Mouse (Mus musculus): ENCODE results near the gene Rgl2.
A peak's percentile ranks its signal among the peaks of the same experiment; 100 is the strongest.

The Rgl2 gene

GRCm38 (mm10) chr17:33908331-33909076, 20.8 kb upstream of the Rgl2 start:
- DNase-seq (ENCODE audit: low spot score), result peak; percentile 45

DNA sequence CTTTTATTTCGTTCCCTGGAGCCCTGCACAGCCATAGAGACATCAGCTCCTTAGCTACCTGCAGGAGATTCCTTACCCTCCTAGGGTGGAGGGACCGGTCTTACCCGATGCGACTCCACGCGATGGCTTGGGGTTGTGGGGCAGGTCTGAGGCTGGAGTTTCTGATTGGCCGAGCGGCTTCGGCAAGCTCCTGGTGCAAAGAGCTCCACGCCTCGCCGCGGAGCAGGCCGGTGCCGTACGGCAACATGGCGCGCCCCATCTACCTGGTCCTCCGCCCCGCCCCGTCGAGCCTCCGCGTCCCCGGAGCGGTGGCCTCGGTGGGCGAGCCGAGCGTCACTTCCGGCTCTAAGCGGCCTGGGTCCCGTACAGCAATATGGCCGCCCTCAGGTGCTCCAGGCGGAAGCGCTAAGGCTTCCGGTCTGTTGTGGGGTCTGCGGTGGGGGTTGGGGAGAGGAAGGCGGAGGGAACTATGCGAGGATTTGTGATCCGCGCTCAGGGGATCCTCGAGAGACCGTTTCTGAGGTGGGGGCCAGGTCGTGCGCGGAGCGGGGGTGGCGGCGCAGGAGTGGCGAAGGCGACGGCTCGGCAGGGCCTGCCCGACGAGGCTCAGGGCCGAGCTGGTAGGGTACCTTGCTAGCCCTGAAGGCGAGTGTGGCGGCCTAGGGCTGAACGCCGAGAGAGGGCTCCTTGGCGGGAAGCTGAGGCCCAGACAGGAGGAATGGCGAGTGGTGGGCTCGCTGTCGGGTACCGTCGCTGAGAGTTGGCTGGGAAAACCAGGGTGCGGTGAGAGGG, 20.1 kb upstream of the Rgl2 start, which contains the start of gene Daxx:
TSS of gene Daxx (plus strand) at position 338 of the 792 bp plus-strand sequence.
- DNase-seq (ENCODE audit: low spot score), result peak; percentile 98

GRCm38 (mm10) chr17:33909869-33910250, 19.5 kb upstream of the Rgl2 start:
- DNase-seq (ENCODE audit: low spot score), result no peak

DNA sequence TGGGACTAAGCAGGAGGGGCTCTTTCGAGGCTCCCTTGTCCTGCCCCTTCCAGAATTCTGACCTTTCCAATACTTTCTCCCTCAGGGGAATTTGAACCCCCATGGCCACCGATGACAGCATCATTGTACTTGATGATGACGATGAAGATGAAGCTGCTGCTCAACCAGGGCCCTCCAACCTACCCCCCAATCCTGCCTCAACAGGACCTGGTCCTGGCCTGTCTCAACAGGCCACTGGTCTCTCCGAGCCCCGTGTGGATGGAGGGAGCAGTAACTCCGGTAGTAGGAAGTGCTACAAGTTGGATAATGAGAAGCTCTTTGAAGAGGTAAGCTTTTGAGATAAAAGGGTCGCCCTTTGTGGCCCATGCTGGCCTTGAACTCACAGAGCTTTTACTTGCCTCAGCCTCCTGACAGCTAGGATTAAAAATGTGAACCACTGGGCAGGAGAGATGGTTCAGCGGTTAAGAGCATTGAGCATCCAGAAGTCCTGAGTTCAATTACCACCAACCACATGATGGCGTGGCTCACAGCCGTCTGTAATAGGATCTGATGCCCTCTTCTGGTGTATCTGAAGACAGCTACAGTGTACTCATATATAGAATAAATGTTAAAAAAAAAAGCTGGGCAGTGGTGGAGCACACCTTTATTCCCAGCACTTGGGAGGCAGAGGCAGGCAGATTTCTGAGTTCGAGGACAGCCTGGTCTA, 18.8 kb upstream of the Rgl2 start:
- DNase-seq (ENCODE audit: low spot score), result no peak

- DNase-seq (ENCODE audit: low spot score), result no peak
Observed at GRCm38 (mm10) chr17:33911052-33911812, 18.1 kb upstream of the Rgl2 start.

- no peak for DNase-seq (ENCODE audit: low spot score)
Observed at GRCm38 (mm10) chr17:33911813-33912414, 17.4 kb upstream of the Rgl2 start.

- no peak for DNase-seq (ENCODE audit: low spot score)
Observed at GRCm38 (mm10) chr17:33913264-33913663, 16.1 kb upstream of the Rgl2 start.

DNA sequence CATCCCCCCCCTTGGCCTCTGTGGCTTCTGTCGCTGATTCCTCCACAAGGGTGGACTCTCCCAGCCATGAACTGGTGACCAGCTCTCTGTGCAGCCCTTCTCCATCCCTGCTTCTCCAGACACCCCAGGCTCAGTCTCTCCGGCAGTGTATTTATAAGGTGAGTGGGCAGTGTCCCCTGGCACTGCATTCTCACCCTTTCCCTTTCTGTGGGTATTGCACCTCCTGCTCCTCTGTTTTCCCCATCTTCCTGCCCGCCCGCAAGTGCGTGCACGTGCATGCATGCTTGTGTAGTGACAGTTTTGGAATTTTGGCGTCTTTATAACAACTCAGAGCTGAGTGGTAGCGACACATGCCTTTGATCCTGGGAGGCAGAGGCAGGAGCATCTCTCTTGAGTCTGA, 15.4 kb upstream of the Rgl2 start:
- no peak for DNase-seq (ENCODE audit: low spot score)

DNA sequence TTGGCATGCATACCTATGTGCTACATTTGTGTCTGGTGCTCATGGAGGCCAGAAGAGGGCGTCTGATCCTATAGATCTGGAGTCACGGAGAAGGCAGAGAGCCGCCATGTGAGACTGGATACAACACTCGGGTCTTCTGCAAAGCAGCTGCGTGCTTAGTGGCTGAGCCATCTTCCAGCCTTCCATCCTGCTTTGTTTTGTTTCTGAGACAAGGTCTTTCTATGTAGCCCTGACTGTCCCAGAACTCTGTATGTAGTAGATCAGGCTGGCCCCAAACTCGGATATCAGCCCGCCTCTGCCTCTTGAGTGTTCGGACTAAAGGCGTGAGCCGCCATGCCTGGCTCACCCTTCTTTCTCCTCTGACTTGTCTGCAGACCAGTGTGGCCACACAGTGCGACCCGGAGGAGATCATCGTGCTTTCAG, 14.4 kb upstream of the Rgl2 start:
- no peak for DNase-seq (ENCODE audit: low spot score)

GRCm38 (mm10) chr17:33915671-33916250, 13.6 kb upstream of the Rgl2 start, which contains the start of the genes Tapbp and Zbtb22:
Tapbp (plus strand) TSS chr17:33915899.
Zbtb22 (plus strand) TSS chr17:33915904.
- DNase-seq (ENCODE audit: low spot score), result peak; percentile 87

DNA sequence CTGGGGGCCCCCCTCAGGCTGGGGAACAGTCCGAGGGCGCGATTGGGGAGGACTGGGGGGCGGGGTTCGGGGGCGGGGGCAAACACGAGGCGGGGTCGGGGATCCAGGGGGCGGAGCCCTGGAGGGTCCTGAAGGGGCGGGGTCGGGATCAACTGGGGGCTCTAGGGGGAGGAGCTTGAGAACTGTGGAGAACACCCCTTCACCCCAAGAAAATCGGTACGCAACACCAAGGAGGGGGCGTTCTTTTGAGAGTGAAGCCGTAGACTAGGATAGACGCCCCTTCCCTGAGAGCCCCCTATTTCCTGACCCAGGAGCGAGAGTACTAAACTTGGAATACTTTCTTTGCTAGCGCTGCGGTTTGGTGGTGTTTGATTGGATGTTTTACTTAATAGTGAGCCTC, 13.0 kb upstream of the Rgl2 start:
- DNase-seq (ENCODE audit: low spot score), result no peak

GRCm38 (mm10) chr17:33916847-33917655, 12.3 kb upstream of the Rgl2 start:
- no peak for DNase-seq (ENCODE audit: low spot score)

- no peak for DNase-seq (ENCODE audit: low spot score)
Observed at GRCm38 (mm10) chr17:33917656-33918292, 11.6 kb upstream of the Rgl2 start.

- DNase-seq (ENCODE audit: low spot score), result peak; percentile 44
Observed at GRCm38 (mm10) chr17:33918293-33919203, 10.8 kb upstream of the Rgl2 start.

- DNase-seq (ENCODE audit: low spot score), result peak; percentile 71
Observed at GRCm38 (mm10) chr17:33919351-33920281, 9.7 kb upstream of the Rgl2 start.

DNA sequence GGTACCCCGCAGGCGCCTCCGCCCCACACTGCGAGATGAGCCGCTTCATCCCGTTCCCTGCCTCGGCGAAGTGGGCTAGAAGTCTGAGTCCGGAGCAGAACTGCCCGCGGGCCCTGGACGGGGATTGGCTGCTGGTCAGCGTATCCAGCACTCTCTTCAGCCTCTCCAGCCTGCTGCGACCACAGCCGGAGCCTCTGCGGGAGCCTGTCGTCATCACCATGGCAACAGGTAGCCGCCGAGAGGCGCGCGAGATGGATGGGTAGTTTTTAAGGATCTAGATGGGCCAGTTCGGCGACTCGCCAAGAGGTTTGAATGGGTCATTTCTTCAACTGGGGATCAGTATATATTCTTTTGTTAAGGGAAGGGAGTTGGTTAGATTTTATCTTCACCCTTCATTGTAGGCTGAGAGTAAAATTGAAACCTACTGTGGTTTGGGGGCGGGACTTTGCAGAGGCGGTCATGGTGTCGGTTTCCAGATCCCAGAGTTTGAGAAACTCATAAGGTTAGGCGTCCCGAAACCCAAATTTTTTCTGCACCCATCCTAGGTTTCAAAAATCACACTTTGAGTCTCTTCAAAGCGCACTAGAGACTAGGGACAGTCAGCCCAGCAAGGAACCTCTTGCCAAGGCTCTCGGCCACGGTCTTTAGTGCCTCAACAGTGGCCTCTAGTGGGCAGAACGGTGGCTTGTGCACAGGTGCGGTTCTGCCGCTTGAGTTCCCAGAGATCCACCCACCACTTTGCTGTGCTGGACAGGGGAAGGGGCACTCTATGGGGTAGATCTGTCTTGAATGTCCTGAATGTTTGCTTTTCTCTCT, 8.9 kb upstream of the Rgl2 start:
- DNase-seq (ENCODE audit: low spot score), result peak; percentile 80

Data from urinary bladder, postnatal 25 days (tissue).